Mouse (Mus musculus) liver, embryonic 16.5 days (tissue): ENCODE data around the gene Gm13102. TPM values are rescaled to one million over a fixed set of nuclear protein-coding genes. Genes with fewer than 3 reads are reported as not detected.
"Not testable (repeated sequence)": the region's sequence is repeated elsewhere in the genome, so short reads cannot be mapped to it uniquely, and the experiment has no call there.

Experiments used
- ATAC-seq: fragments of 200-750 bp; cut with Nextera tagmentation; 2 replicates; pipeline ENCODE4 v1.8.0; 2017; ENCODE audit warnings: low read depth, mild to moderate bottlenecking, moderate number of reproducible peaks, moderate library complexity
- H3K27ac ChIP-seq: fragments of 300-500 bp; sonication (generic); 2 replicates; pipeline ENCODE4 v1.5.1; 2014; ENCODE audit warnings: mild to moderate bottlenecking, low read length
- H3K27me3 ChIP-seq: fragments of 300-500 bp; sonication (generic); 2 replicates; pipeline ENCODE4 v1.6.1; 2014; ENCODE audit warnings: low read depth, low read length, mixed read lengths; ENCODE audit not compliant: control insufficient read depth, insufficient read depth
- H3K36me3 ChIP-seq: fragments of 300-500 bp; sonication (generic); 2 replicates; pipeline ENCODE4 v1.6.1; 2014; ENCODE audit warnings: mild to moderate bottlenecking; ENCODE audit not compliant: control insufficient read depth, insufficient read depth
- H3K4me1 ChIP-seq: fragments of 300-500 bp; sonication (generic); 2 replicates; pipeline ENCODE4 v1.6.1; 2014; ENCODE audit warnings: low read depth, low read length, mixed read lengths; ENCODE audit not compliant: control insufficient read depth
- H3K4me2 ChIP-seq: fragments of 300-500 bp; sonication (generic); 2 replicates; pipeline ENCODE4 v1.6.1; 2014; ENCODE audit warnings: low read depth, low read length, mixed read lengths
- H3K4me3 ChIP-seq: fragments of 300-500 bp; sonication (generic); 2 replicates; pipeline ENCODE4 v1.5.1; 2014; ENCODE audit warnings: low read depth, mild to moderate bottlenecking, low read length
- H3K9ac ChIP-seq: fragments of 300-500 bp; sonication (generic); 2 replicates; pipeline ENCODE4 v1.6.1; 2014; ENCODE audit warnings: low read depth, low read length
- H3K9me3 ChIP-seq: fragments of 300-500 bp; sonication (generic); replicated peaks from 2 replicates; pipeline ENCODE4 v1.6.1; 2016; ENCODE audit warnings: low read length; ENCODE audit not compliant: control insufficient read depth
- WGBS: fragments of 180-500 bp; shearing (Covaris S2); extraction: QIAGEN DNeasy Blood & Tissue Kit; methylation state at CpG from one replicate; pipeline ENCODE4 v1.1.7; 2014; ENCODE audit not compliant: insufficient replicate concordance; 5-methylcytosine and 5-hydroxymethylcytosine counted together
- polyA plus RNA-seq: library from polyadenylated mRNA; unstranded; fragments of >200 nt; fragmentation: Nextera tagmentation; extraction: Ambion mirVana; gene quantifications from 2 replicates; pipeline ENCODE4 v1.2.1, GENCODE M21; 2015

Gene Gm13102
- not detected in 2 replicates for polyA plus RNA-seq

- H3K4me2 ChIP-seq, H3K9ac ChIP-seq: not testable (repeated sequence)
- WGBS = no CpG with 5 or more reads among the region's 2 CpGs
Observed at GRCm38 (mm10) chr4:144106174-144106573, at the start of gene Gm13102. Gene Gm13102, plus strand, starts transcription at chr4:144106474.

GRCm38 (mm10) chr4:144058826-144059225 lies 47.4 kb upstream of the Gm13102 start, which contains the start of gene Pramel4:
Gene Pramel4, plus strand, starts transcription at chr4:144059126.
- ATAC-seq, H3K36me3 ChIP-seq, H3K4me2 ChIP-seq, H3K4me1 ChIP-seq, H3K9ac ChIP-seq, H3K27me3 ChIP-seq, H3K4me3 ChIP-seq, H3K27ac ChIP-seq, H3K9me3 ChIP-seq: not testable (repeated sequence)
- WGBS = 63% methylated on average over 3 of the region's 3 CpGs

More at GRCm38 (mm10) chr4:144106174-144106573, at the start of gene Gm13102:
- ATAC-seq, H3K36me3 ChIP-seq, H3K9me3 ChIP-seq, H3K27ac ChIP-seq, H3K4me1 ChIP-seq, H3K4me3 ChIP-seq, H3K27me3 ChIP-seq: not testable (repeated sequence)

Other genes with a start within 250 kb of the Gm13102 start
- not detected in 2 replicates for gene Pramef6, start 206.1 kb upstream of the Gm13102 start, polyA plus RNA-seq
- not detected in 2 replicates for gene Pramef25, start 155.5 kb upstream of the Gm13102 start, polyA plus RNA-seq
- not detected in 2 replicates for gene Gm13101, start 139.5 kb upstream of the Gm13102 start, polyA plus RNA-seq
- not detected in 2 replicates for gene Pramef17, start 112.1 kb upstream of the Gm13102 start, polyA plus RNA-seq
- not detected in 2 replicates for gene Pramel4, start 47.3 kb upstream of the Gm13102 start, polyA plus RNA-seq
- not detected in 2 replicates for gene Oog3, start 56.2 kb downstream of the Gm13102 start, polyA plus RNA-seq
- gene Oog2, start 84.2 kb downstream of the Gm13102 start, polyA plus RNA-seq = not detected in 2 replicates
- not detected in 2 replicates for gene C87977, start 106.8 kb downstream of the Gm13102 start, polyA plus RNA-seq
- not detected in 2 replicates for gene Pramel5, start 174.0 kb downstream of the Gm13102 start, polyA plus RNA-seq
- gene Gm13128, start 223.8 kb downstream of the Gm13102 start, polyA plus RNA-seq = not detected in 2 replicates